ENCODE assay signal across 12 mouse cellular contexts in genomic region chr7:77495066-77495465, GRCm38 (mm10).
DNase-seq lines count a peak whose midpoint lies in the region; ATAC-seq lines count a peak whose summit lies in the region.
"Had no signal": no experiment of that assay in that cellular context is flagged by ENCODE, and none has a peak within 500 bp of the region (broad histone marks: within the 10 kb centered on the region; RNA-seq: fewer than 3 reads in every experiment).

No protein-coding gene starts in this region.

- no peaks in the 10 kb centered on the region for H3K36me3 ChIP-seq in forebrain, embryonic 12.5 days (replicated peaks)
- H3K36me3 ChIP-seq: liver, embryonic 13.5 days had no signal

- no peak overlapping the region for H3K4me3 ChIP-seq in forebrain, embryonic 12.5 days (replicated peaks)
- H3K4me3 ChIP-seq: liver, embryonic 13.5 days had no signal

- H3K4me2 ChIP-seq in forebrain, embryonic 12.5 days = no peak overlapping the region
- H3K4me2 ChIP-seq: liver, embryonic 13.5 days had no signal

- H3K27ac ChIP-seq in forebrain, embryonic 12.5 days = no peak overlapping the region
- H3K27ac ChIP-seq: liver, embryonic 13.5 days; stomach, postnatal 0 days had no signal

- 85% methylated on average over 3 of the region's 3 CpGs for WGBS in forebrain, embryonic 12.5 days

- no peaks in the 10 kb centered on the region for H3K9me3 ChIP-seq in forebrain, embryonic 12.5 days
- H3K9me3 ChIP-seq: liver, embryonic 13.5 days had no signal

- no peaks in the 10 kb centered on the region for H3K4me1 ChIP-seq in forebrain, embryonic 12.5 days
- H3K4me1 ChIP-seq: liver, embryonic 13.5 days had no signal

- H3K27me3 ChIP-seq in forebrain, embryonic 12.5 days = no peaks in the 10 kb centered on the region
- H3K27me3 ChIP-seq: liver, embryonic 13.5 days had no signal

- DNase-seq in CD4-positive, CD25-positive, alpha-beta regulatory T cell, adult 2 months (ENCODE audit: low read depth, low spot score) = peak; percentile 1
- DNase-seq in layer of hippocampus, adult 11-12 months (ENCODE audit: low spot score) = peak; percentile 5
- no peak for DNase-seq in layer of hippocampus, postnatal 10 days (ENCODE audit: low spot score in 2 of 2)
- DNase-seq in 3T3-L1 (ENCODE audit: low read depth, low spot score) = peak; percentile 3
- DNase-seq in c-Kit-positive CD71-negative TER-119-negative erythroid progenitor cells, embryonic 14.5 days (ENCODE audit: low read depth) = peak; percentile 3
- DNase-seq in frontal cortex, postnatal 10 days (ENCODE audit: low spot score in 2 of 2) = no peak
- DNase-seq: forebrain, postnatal 0 days; kidney, postnatal 14 days; liver, embryonic 13.5 days had no signal

- ATAC-seq in CD4-positive, CD25-positive, alpha-beta regulatory T cell, adult 4 months = no peak
- ATAC-seq in forebrain, embryonic 12.5 days (ENCODE audit: low FRiP score) = no peak
- ATAC-seq: forebrain, postnatal 0 days had no signal

- H3K9ac ChIP-seq in forebrain, embryonic 12.5 days = no peak overlapping the region
- H3K9ac ChIP-seq: forebrain, postnatal 0 days; liver, embryonic 13.5 days had no signal

Comparison
In these comparisons a context has a peak if more than half of its experiments do, and no peak if none do; other contexts are left out.
1. DNase-seq: peak in CD4-positive, CD25-positive, alpha-beta regulatory T cell, adult 2 months (single experiment), layer of hippocampus, adult 11-12 months (single experiment), 3T3-L1 (single experiment) and c-Kit-positive CD71-negative TER-119-negative erythroid progenitor cells, embryonic 14.5 days (single experiment); none in layer of hippocampus, postnatal 10 days (0 of 2) and frontal cortex, postnatal 10 days (0 of 2).